Mouse (Mus musculus): ENCODE results near the gene Agl. TPM values are rescaled to one million over a fixed set of nuclear protein-coding genes. Genes with fewer than 3 reads are reported as not detected.

Gene Agl
- polyA plus RNA-seq, 1 experiment from 2014 or later: 13.4 TPM

GRCm38 (mm10) chr3:116836681-116837475 lies 28.9 kb upstream of the Agl start:
- DNase-seq (ENCODE audit: low spot score): no peak
- Histone ChIP-seq H3K4me1 (replicated peaks; ENCODE audit: control insufficient read depth, insufficient read depth, low read length) (no peaks in the 10 kb centered on the region), H3K27ac (ENCODE audit: low read depth, low read length) (no peak overlapping the region), H3K4me2 (no peak overlapping the region), H3K36me3 (ENCODE audit: control insufficient read depth, insufficient read depth, low read length) (no peaks in the 10 kb centered on the region), H3K27me3 (replicated peaks; ENCODE audit: control insufficient read depth, insufficient read depth, low read length) (no peaks in the 10 kb centered on the region), H3K9ac (ENCODE audit: low read depth, low read length) (no peak overlapping the region), H3K9me3 (ENCODE audit: control insufficient read depth, low read length) (no peaks in the 10 kb centered on the region), H3K4me3 (ENCODE audit: low read depth, low read length) (no peak overlapping the region)
- WGBS: 77% methylated on average over 23 of the region's 23 CpGs
- no peak for ATAC-seq (replicated peaks; ENCODE audit: low FRiP score)

GRCm38 (mm10) chr3:116835770-116836680 lies 28.1 kb upstream of the Agl start:
- H3K36me3 ChIP-seq (ENCODE audit: control insufficient read depth, insufficient read depth, low read length): no peaks in the 10 kb centered on the region
- WGBS: 26% methylated on average over 21 of the region's 21 CpGs
- peak overlapping the region; percentile 65 for H3K9ac ChIP-seq (ENCODE audit: low read depth, low read length)
- DNase-seq (ENCODE audit: low spot score): peak; percentile 82
- peak overlapping the region; percentile 69 for H3K4me2 ChIP-seq
- H3K4me1 ChIP-seq (replicated peaks; ENCODE audit: control insufficient read depth, insufficient read depth, low read length): no peaks in the 10 kb centered on the region
- H3K4me3 ChIP-seq (ENCODE audit: low read depth, low read length): peak overlapping the region; percentile 46
- no peaks in the 10 kb centered on the region for H3K27me3 ChIP-seq (replicated peaks; ENCODE audit: control insufficient read depth, insufficient read depth, low read length)
- H3K27ac ChIP-seq (ENCODE audit: low read depth, low read length): no peak overlapping the region
- peak; percentile 80 for ATAC-seq (replicated peaks; ENCODE audit: low FRiP score)
- no peaks in the 10 kb centered on the region for H3K9me3 ChIP-seq (ENCODE audit: control insufficient read depth, low read length)

GRCm38 (mm10) chr3:116835350-116835749 lies 27.4 kb upstream of the Agl start:
- ATAC-seq (replicated peaks; ENCODE audit: low FRiP score): no peak; the same call in 1 of the 2 replicates
- H3K4me1 ChIP-seq (replicated peaks; ENCODE audit: control insufficient read depth, insufficient read depth, low read length): no peaks in the 10 kb centered on the region
- H3K9me3 ChIP-seq (ENCODE audit: control insufficient read depth, low read length): no peaks in the 10 kb centered on the region
- no peaks in the 10 kb centered on the region for H3K27me3 ChIP-seq (replicated peaks; ENCODE audit: control insufficient read depth, insufficient read depth, low read length)
- no peak for DNase-seq (ENCODE audit: low spot score)
- peak overlapping the region; percentile 69 for H3K4me2 ChIP-seq
- no peak overlapping the region for H3K27ac ChIP-seq (ENCODE audit: low read depth, low read length)
- no peak overlapping the region; the same call in 1 of the 2 replicates for H3K9ac ChIP-seq (ENCODE audit: low read depth, low read length)
- no peak overlapping the region for H3K4me3 ChIP-seq (ENCODE audit: low read depth, low read length)
- WGBS: 72% methylated on average over 4 of the region's 4 CpGs
- H3K36me3 ChIP-seq (ENCODE audit: control insufficient read depth, insufficient read depth, low read length): no peaks in the 10 kb centered on the region

GRCm38 (mm10) chr3:116834241-116834640 lies 26.3 kb upstream of the Agl start:
- no peak for ATAC-seq (replicated peaks; ENCODE audit: low FRiP score)
- DNase-seq (ENCODE audit: low spot score): no peak
- H3K4me3 ChIP-seq (ENCODE audit: low read depth, low read length): no peak overlapping the region
- H3K4me2 ChIP-seq: no peak overlapping the region
- WGBS: 92% methylated on average over 6 of the region's 6 CpGs
- no peaks in the 10 kb centered on the region for H3K4me1 ChIP-seq (replicated peaks; ENCODE audit: control insufficient read depth, insufficient read depth, low read length)
- no peaks in the 10 kb centered on the region for H3K27me3 ChIP-seq (replicated peaks; ENCODE audit: control insufficient read depth, insufficient read depth, low read length)
- no peaks in the 10 kb centered on the region for H3K36me3 ChIP-seq (ENCODE audit: control insufficient read depth, insufficient read depth, low read length)
- no peak overlapping the region for H3K27ac ChIP-seq (ENCODE audit: low read depth, low read length)
- H3K9ac ChIP-seq (ENCODE audit: low read depth, low read length): no peak overlapping the region
- H3K9me3 ChIP-seq (ENCODE audit: control insufficient read depth, low read length): no peaks in the 10 kb centered on the region

GRCm38 (mm10) chr3:116833491-116833890 lies 25.5 kb upstream of the Agl start:
- no peak overlapping the region for H3K27ac ChIP-seq (ENCODE audit: low read depth, low read length)
- H3K27me3 ChIP-seq (replicated peaks; ENCODE audit: control insufficient read depth, insufficient read depth, low read length): no peaks in the 10 kb centered on the region
- ATAC-seq (replicated peaks; ENCODE audit: low FRiP score) (no peak), DNase-seq (ENCODE audit: low spot score) (no peak)
- H3K9me3 ChIP-seq (ENCODE audit: control insufficient read depth, low read length): no peaks in the 10 kb centered on the region
- H3K36me3 ChIP-seq (ENCODE audit: control insufficient read depth, insufficient read depth, low read length): no peaks in the 10 kb centered on the region
- WGBS: 83% methylated on average over 4 of the region's 4 CpGs
- H3K9ac ChIP-seq (ENCODE audit: low read depth, low read length): no peak overlapping the region
- H3K4me1 ChIP-seq (replicated peaks; ENCODE audit: control insufficient read depth, insufficient read depth, low read length): no peaks in the 10 kb centered on the region
- no peak overlapping the region for H3K4me2 ChIP-seq
- H3K4me3 ChIP-seq (ENCODE audit: low read depth, low read length): no peak overlapping the region

GRCm38 (mm10) chr3:116832526-116833310 lies 24.8 kb upstream of the Agl start:
- Histone ChIP-seq H3K4me3 (ENCODE audit: low read depth, low read length) (no peak overlapping the region), H3K27me3 (replicated peaks; ENCODE audit: control insufficient read depth, insufficient read depth, low read length) (no peaks in the 10 kb centered on the region), H3K9ac (ENCODE audit: low read depth, low read length) (no peak overlapping the region), H3K9me3 (ENCODE audit: control insufficient read depth, low read length) (no peaks in the 10 kb centered on the region), H3K36me3 (ENCODE audit: control insufficient read depth, insufficient read depth, low read length) (no peaks in the 10 kb centered on the region), H3K4me1 (replicated peaks; ENCODE audit: control insufficient read depth, insufficient read depth, low read length) (no peaks in the 10 kb centered on the region), H3K27ac (ENCODE audit: low read depth, low read length) (no peak overlapping the region), H3K4me2 (no peak overlapping the region)
- 87% methylated on average over 7 of the region's 7 CpGs for WGBS
- ATAC-seq (replicated peaks; ENCODE audit: low FRiP score): no peak
- no peak for DNase-seq (ENCODE audit: low spot score)

GRCm38 (mm10) chr3:116831324-116831723 lies 23.4 kb upstream of the Agl start:
- H3K36me3 ChIP-seq (ENCODE audit: control insufficient read depth, insufficient read depth, low read length): no peaks in the 10 kb centered on the region
- ATAC-seq (replicated peaks; ENCODE audit: low FRiP score) (no peak), DNase-seq (ENCODE audit: low spot score) (no peak)
- H3K9me3 ChIP-seq (ENCODE audit: control insufficient read depth, low read length): no peaks in the 10 kb centered on the region
- H3K4me3 ChIP-seq (ENCODE audit: low read depth, low read length): no peak overlapping the region
- H3K27me3 ChIP-seq (replicated peaks; ENCODE audit: control insufficient read depth, insufficient read depth, low read length): no peaks in the 10 kb centered on the region
- 86% methylated on average over 5 of the region's 5 CpGs for WGBS
- H3K9ac ChIP-seq (ENCODE audit: low read depth, low read length): no peak overlapping the region
- H3K27ac ChIP-seq (ENCODE audit: low read depth, low read length): no peak overlapping the region
- no peak overlapping the region for H3K4me2 ChIP-seq
- no peaks in the 10 kb centered on the region for H3K4me1 ChIP-seq (replicated peaks; ENCODE audit: control insufficient read depth, insufficient read depth, low read length)

- Histone ChIP-seq H3K9me3 (ENCODE audit: control insufficient read depth, low read length) (no peaks in the 10 kb centered on the region), H3K27ac (ENCODE audit: low read depth, low read length) (no peak overlapping the region), H3K4me3 (ENCODE audit: low read depth, low read length) (no peak overlapping the region), H3K4me1 (replicated peaks; ENCODE audit: control insufficient read depth, insufficient read depth, low read length) (no peaks in the 10 kb centered on the region), H3K4me2 (no peak overlapping the region), H3K27me3 (replicated peaks; ENCODE audit: control insufficient read depth, insufficient read depth, low read length) (no peaks in the 10 kb centered on the region), H3K9ac (ENCODE audit: low read depth, low read length) (no peak overlapping the region), H3K36me3 (ENCODE audit: control insufficient read depth, insufficient read depth, low read length) (no peaks in the 10 kb centered on the region)
- ATAC-seq (replicated peaks; ENCODE audit: low FRiP score) (no peak), DNase-seq (ENCODE audit: low spot score) (no peak)
- 74% methylated on average over 10 of the region's 10 CpGs for WGBS
Measured at GRCm38 (mm10) chr3:116829274-116829920, 21.4 kb upstream of the Agl start.

All from liver, embryonic 11.5 days (tissue).